Mouse (Mus musculus): ENCODE data around the gene Trim44.

The Trim44 gene

GRCm38 (mm10) chr2:102291533-102291932 lies 116.1 kb downstream of the Trim44 start:
- no peak for DNase-seq (ENCODE audit: inconsistent age in 2 of 2, low spot score in 1 of 2)

- peak; percentile 17 to 80 for DNase-seq (ENCODE audit: inconsistent age in 2 of 2, low spot score in 1 of 2)
Measured at GRCm38 (mm10) chr2:102290041-102290440, 117.6 kb downstream of the Trim44 start.

DNA sequence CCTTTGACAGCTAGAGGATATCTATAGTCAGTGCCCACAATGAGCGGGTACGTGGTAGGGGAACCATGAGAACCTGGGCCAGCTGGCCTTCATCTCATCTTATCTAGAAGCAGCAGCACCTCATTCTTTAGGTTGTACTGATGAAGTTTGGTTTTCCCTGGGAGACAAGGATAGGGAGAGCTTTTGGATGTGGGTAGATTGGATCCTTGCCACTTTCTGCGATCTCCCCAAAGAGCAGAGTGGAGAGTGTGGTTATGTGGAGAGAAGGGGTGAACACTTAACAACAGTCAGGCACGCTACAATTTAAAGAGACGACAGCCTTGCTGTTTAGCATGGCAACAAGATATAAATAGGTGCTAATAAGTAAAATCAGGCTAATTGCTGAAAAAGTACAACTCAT lies 119.0 kb downstream of the Trim44 start:
- no peak for DNase-seq (ENCODE audit: inconsistent age in 2 of 2, low spot score in 1 of 2)

- no peak for DNase-seq (ENCODE audit: inconsistent age in 2 of 2, low spot score in 1 of 2)
Measured at GRCm38 (mm10) chr2:102287369-102287768, 120.3 kb downstream of the Trim44 start.

- no peak for DNase-seq (ENCODE audit: inconsistent age in 2 of 2, low spot score in 1 of 2)
Measured at GRCm38 (mm10) chr2:102282081-102282480, 125.5 kb downstream of the Trim44 start.

GRCm38 (mm10) chr2:102279779-102280178 lies 127.8 kb downstream of the Trim44 start:
- no peak for DNase-seq (ENCODE audit: inconsistent age in 2 of 2, low spot score in 1 of 2)

GRCm38 (mm10) chr2:102277946-102278345 lies 129.7 kb downstream of the Trim44 start:
- DNase-seq (ENCODE audit: inconsistent age in 2 of 2, low spot score in 1 of 2), result no peak

- no peak for DNase-seq (ENCODE audit: inconsistent age in 2 of 2, low spot score in 1 of 2)
Measured at GRCm38 (mm10) chr2:102273280-102273679, 134.3 kb downstream of the Trim44 start.

DNA sequence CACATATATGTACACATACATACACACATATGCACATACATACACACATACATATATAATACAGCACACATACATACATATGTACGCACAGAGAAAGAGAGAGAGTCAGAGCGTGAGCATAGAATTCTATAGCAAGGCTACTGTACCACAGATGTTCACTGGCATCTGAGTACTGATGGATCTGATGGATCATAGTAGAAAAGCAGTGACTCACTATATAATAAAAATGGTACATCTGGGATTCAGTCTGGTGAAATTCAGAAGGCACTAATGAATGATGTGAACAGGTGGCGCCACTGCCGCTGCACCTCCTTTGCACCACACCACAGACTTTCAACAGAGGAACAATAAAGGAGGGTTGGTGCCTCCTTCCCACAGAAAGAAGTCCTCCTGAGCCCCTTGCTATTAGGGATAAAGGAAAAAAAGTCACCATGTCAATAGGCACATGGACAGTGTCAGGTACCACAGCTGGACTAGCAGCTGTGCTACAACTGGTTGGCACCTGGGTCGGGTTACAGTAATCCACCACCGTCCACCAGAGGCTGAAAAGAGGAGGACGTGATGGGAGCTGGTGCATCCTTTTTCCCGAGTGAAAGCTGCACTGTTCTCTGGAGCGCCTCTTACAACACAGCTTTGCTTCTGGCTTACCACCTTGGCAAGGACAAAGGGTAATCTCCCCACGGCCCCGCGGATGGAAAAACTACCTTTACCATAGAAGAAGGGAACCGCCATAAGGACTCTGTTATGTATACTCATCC lies 139.9 kb downstream of the Trim44 start:
- no peak for DNase-seq (ENCODE audit: inconsistent age in 2 of 2, low spot score in 1 of 2)

GRCm38 (mm10) chr2:102266911-102267310 lies 140.7 kb downstream of the Trim44 start:
- no peak for DNase-seq (ENCODE audit: inconsistent age in 2 of 2, low spot score in 1 of 2)

DNA sequence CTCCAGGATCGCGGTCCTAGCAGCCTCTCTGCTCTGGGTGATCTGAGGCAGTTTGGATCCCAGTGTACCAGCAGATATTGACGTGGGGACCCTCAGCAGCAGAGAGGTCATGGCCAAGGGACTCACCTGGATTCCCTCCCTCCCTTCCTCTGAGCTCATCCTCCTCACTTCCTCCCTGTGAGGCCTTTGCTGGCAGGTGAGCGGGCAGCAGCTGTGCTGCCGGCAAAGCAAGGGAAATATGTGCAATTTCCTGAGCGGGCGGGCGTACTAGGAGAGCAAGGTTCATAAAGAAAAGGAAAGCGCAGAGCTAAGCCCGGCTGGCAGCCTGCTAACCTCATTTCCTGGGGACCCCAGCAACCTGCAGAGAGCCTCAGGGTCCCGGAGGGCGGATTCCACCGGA lies 148.5 kb downstream of the Trim44 start:
- DNase-seq (ENCODE audit: inconsistent age in 2 of 2, low spot score in 1 of 2), result peak; percentile 21 to 48

DNA sequence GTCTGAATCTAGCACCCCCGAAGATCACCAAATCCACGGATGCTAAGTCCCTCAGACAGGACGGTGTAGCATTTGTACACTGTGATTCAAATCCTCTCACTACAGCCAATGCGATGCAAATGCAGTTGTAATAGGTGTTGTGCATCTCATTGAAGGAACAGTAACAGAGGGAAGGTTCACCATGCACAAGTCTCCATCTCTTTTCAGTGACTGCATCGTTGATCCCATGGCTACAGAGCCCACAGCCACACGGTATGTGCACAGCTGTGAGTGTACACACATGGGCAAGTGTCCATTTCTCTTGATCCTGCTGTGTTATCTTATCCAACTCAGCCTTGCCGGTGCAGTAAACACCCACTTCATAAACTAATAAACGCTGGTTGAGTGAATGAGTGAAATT lies 148.9 kb downstream of the Trim44 start:
- DNase-seq (ENCODE audit: inconsistent age in 2 of 2, low spot score in 1 of 2), result no peak

DNA sequence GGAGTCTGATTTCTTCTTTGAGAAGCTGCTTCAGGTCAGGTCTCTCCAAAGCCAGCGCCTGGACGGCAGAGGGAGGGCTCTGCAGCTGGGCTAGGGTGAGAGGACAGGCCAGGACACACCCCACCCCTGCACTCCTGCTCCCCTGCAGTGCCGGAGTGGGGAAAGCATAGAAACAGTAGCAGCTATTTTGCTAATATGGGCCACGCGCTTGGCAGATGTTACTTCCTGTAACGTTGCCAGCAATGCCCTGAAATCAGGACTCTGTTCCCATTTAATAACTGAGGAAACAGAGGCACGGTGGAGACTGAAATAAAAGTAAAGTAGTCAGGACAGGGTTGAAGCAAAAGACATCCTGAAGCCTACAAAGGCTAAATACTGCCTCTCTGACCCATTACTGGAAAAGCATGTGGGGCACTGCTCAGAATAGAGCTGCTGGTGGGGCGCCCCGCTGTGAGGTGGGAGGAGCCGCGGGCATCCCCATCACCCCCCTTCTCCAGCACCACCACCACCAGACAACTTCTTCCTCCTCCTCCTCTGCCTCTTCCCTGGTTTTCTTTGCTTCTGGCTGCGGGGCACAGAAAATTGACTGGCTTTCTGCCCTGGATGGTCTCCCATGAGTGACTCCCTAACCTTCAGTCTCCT lies 149.5 kb downstream of the Trim44 start:
- DNase-seq (ENCODE audit: inconsistent age in 2 of 2, low spot score in 1 of 2), result peak in 1 of 2 experiments; percentile 34

DNA sequence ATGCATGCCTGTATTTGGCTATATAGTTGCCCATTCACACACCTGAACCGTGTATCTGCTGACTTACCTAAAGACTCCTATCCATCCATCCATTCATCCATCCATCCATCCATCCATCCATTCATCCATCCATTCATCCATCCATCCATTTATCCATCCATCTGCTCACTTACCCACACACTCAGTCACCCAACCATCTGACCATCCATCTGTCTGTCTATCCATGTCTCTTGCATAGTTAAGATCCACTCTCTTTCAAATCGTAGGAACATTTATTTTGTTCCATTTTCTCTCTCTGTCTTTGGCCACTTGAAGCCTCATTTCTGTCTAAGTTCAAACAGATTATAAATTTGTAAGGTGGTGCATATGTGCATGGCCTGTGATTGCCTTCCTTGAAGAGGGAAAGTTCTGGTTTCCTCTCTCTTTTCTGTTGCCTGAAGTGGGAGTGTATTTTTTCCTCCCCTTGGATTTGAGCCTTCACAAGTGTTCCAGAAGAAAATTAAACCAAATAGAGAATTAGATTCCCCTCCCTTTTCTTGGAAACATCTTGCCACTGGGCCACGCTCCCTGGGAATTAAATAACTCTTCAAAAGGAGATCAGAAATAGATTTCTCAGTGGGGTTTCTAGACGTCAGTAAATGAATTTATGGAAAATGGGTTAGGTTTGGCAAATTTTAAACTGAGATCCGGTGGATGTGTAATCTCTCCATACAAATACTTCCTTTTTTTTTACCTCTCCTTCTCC lies 150.9 kb downstream of the Trim44 start:
- DNase-seq (ENCODE audit: inconsistent age in 2 of 2, low spot score in 1 of 2), result no peak

GRCm38 (mm10) chr2:102256100-102256499 lies 151.5 kb downstream of the Trim44 start:
- no peak for DNase-seq (ENCODE audit: inconsistent age in 2 of 2, low spot score in 1 of 2)

DNA sequence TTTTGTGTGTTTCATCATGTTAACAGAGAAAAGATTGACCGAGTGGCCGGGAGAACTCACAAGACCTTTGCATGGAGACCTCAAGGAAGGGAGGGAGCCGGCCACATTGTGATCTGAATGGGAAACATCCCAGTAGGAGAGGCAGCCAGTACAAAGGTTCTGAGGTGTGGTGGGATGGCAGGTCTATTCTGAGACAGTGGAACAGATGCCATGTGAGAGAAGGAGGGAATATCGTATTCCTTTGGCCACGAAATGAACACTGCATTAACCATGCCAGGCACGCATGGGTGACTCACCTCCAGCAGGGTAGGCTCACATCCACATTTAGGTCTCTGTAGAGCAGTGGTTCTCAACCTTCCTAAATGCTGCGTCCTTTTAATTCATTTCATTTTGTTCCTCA lies 154.4 kb downstream of the Trim44 start:
- no peak for DNase-seq (ENCODE audit: inconsistent age in 2 of 2, low spot score in 1 of 2)

GRCm38 (mm10) chr2:102252651-102253050 lies 155.0 kb downstream of the Trim44 start:
- peak; percentile 39 to 73 for DNase-seq (ENCODE audit: inconsistent age in 2 of 2, low spot score in 1 of 2)
